Mouse (Mus musculus) gastrocnemius, postnatal 4 days (tissue): ENCODE measurements around the gene Sobp. TPM values are rescaled to one million over a fixed set of nuclear protein-coding genes. Genes with fewer than 3 reads are reported as not detected.

ENCODE experiments used
- DNase-seq, 2 experiments: peaks; one replicate each; pipeline ENCODE4 v3.0.0; 2021 to 2022; ENCODE audit warnings: low spot score in 2 of 2, mixed read lengths in 2 of 2
- total RNA-seq, 2 experiments: library from RNA; stranded (reverse); gene quantifications; 2 replicates each; pipeline ENCODE4 v1.2.3; 2021

Gene Sobp
- total RNA-seq, 2 experiments from 2014 or later, result 21.5 to 25.4 TPM

GRCm38 (mm10) chr10:42957881-42958651, 216.3 kb downstream of the Sobp start:
- DNase-seq, result peak; percentile 47 to 73

GRCm38 (mm10) chr10:42955205-42955604, 219.1 kb downstream of the Sobp start:
- DNase-seq, result no peak

DNA sequence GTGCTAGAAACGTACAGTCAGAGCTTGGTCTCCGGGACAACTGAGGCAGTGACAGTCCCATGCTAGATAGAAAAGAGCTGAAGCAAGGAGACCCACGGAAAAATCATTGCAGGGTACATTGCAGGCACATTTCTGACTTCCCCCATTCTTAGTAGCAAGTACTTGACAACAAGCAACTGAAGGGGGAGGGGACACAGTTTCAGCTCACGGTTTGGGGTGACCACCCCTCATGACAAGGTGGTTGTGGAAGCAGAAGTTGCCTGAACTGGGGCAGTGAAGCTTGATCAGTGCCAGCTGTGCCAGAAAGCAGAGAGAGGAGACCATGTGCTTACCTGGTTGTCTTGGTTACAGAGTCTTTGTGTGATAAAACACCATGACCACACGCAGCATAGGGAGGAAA, 220.7 kb downstream of the Sobp start:
- no peak for DNase-seq

Other genes starting within 250 kb of the Sobp start
- 1 to 10 TPM; 1.9 to 2.4 TPM for gene 9030612E09Rik, start 174 bp upstream of the Sobp start, total RNA-seq
- gene Pdss2, start 47.0 kb upstream of the Sobp start, total RNA-seq, result 10 to 100 TPM; 17.6 to 20.5 TPM